Mouse (Mus musculus) embryonic facial prominence, embryonic 13.5 days (tissue): ENCODE results near the gene Arfgef2. TPM values are rescaled to one million over a fixed set of nuclear protein-coding genes. Genes with fewer than 3 reads are reported as not detected.

ENCODE experiments used
- ATAC-seq: fragments of 200-750 bp; cut with Nextera tagmentation; 2 replicates; pipeline ENCODE4 v1.8.0; 2017; ENCODE audit warnings: low read depth; ENCODE audit not compliant: insufficient number of reproducible peaks, insufficient read depth, low FRiP score, low TSS enrichment
- H3K27ac ChIP-seq: fragments of 300-500 bp; sonication (generic); 2 replicates; pipeline ENCODE4 v1.5.1; 2015; ENCODE audit warnings: moderate library complexity, mild to moderate bottlenecking, inconsistent platforms
- H3K27me3 ChIP-seq: fragments of 300-500 bp; sonication (generic); 2 replicates; pipeline ENCODE4 v1.6.1; 2015; ENCODE audit warnings: mild to moderate bottlenecking, inconsistent platforms
- H3K36me3 ChIP-seq: fragments of 300-500 bp; sonication (generic); 2 replicates; pipeline ENCODE4 v1.6.1; 2015; ENCODE audit warnings: mild to moderate bottlenecking, inconsistent platforms
- H3K4me1 ChIP-seq: fragments of 300-500 bp; sonication (generic); 2 replicates; pipeline ENCODE4 v1.6.1; 2015; ENCODE audit warnings: inconsistent platforms
- H3K4me2 ChIP-seq: fragments of 300-500 bp; sonication (generic); 2 replicates; pipeline ENCODE4 v1.6.1; 2015; ENCODE audit warnings: moderate library complexity, mild to moderate bottlenecking, inconsistent platforms
- H3K4me3 ChIP-seq: fragments of 300-500 bp; sonication (generic); 2 replicates; pipeline ENCODE4 v1.5.1; 2015; ENCODE audit warnings: mild to moderate bottlenecking, inconsistent platforms
- H3K9ac ChIP-seq: fragments of 300-500 bp; sonication (generic); 2 replicates; pipeline ENCODE4 v1.6.1; 2015; ENCODE audit warnings: mild to moderate bottlenecking, inconsistent platforms
- H3K9me3 ChIP-seq: fragments of 300-500 bp; sonication (generic); 2 replicates; pipeline ENCODE4 v1.6.1; 2016; ENCODE audit warnings: inconsistent platforms
- WGBS: fragments of 180-500 bp; shearing (Covaris S2); methylation state at CpG from one replicate; pipeline ENCODE4 v1.1.7; 2015; ENCODE audit warnings: mixed read lengths; 5-methylcytosine and 5-hydroxymethylcytosine counted together
- polyA plus RNA-seq: library from polyadenylated mRNA; unstranded; fragments of >200 nt; fragmentation: Nextera tagmentation; extraction: Ambion mirVana; gene quantifications from 2 replicates; pipeline ENCODE4 v1.2.1, GENCODE M21; 2015

The Arfgef2 gene
- polyA plus RNA-seq, 1 experiment from 2014 or later: 3.5 TPM

DNA sequence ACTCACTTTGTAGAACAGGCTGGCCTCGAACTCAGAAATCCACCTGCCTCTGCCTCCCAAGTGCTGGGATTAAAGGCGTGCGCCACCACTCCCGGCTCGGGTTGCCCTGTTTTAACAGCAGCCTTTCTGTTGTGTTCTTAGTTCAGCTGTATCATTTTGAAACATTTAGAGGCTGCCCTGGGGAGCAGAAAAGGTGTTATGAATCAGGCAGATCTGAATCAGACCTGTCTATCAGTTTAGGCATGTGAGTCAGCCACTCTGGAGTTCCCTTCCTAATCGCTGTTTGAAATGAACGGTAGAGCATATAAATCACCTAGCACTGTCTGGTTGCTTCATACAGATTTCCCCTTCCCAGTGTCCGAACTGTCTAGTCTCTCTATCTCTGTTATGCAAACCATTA is 105.1 kb downstream of the Arfgef2 start:
- Histone ChIP-seq H3K9me3 (no peaks in the 10 kb centered on the region), H3K4me3 (no peak overlapping the region), H3K27me3 (no peaks in the 10 kb centered on the region), H3K4me1 (peaks cover 10% of the 10 kb centered on the region), H3K9ac (no peak overlapping the region), H3K27ac (no peak overlapping the region), H3K4me2 (no peak overlapping the region), H3K36me3 (peaks cover 11% of the 10 kb centered on the region)
- ATAC-seq: no peak
- 94% methylated on average over 8 of the region's 8 CpGs for WGBS

DNA sequence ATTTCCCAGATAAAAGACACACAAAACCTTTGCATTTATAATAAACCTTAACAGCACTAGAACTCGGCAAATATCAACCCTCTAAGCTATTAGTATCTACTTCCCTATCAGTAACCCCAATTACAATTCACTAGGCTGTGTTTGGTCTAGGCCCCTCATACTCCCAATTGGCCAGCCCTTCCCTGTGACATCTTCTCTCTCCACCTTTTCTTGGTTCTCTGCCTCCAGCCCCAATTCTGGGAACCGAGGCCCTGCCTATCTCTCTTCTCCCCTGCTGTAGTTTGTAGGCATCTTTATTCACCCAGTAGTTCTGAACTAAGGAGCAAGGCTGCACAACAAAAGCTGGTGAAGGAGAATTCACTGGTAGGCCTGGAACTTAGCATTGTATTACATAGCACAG is 118.6 kb downstream of the Arfgef2 start:
- Histone ChIP-seq H3K4me2 (no peak overlapping the region), H3K9ac (no peak overlapping the region), H3K9me3 (no peaks in the 10 kb centered on the region), H3K4me1 (no peaks in the 10 kb centered on the region), H3K36me3 (peaks cover 77% of the 10 kb centered on the region), H3K27ac (no peak overlapping the region), H3K4me3 (no peak overlapping the region), H3K27me3 (no peaks in the 10 kb centered on the region)
- 92% methylated on average over 2 of the region's 2 CpGs for WGBS
- ATAC-seq: no peak

DNA sequence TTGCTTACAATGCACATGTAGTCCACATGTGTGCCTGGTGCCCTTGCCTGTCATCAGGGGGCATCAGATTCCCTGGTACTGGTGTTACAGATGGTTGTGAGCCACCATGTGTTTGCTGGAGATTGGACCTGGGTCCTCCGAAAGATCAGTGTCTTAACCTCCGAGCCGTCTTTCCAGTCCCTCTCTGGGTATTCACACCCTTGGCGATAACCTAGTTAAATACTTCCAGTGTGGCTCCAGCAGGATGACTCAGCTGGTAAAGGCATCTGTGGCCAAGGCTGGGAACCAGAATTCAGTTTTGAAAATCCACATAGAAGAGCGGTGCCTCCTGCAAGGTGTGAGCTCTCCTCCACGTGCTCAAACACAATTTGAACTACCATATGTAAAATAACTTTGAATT is 128.6 kb downstream of the Arfgef2 start:
- H3K9ac ChIP-seq: no peak overlapping the region
- peaks cover 90% of the 10 kb centered on the region for H3K36me3 ChIP-seq
- no peak for ATAC-seq
- H3K4me2 ChIP-seq: no peak overlapping the region
- no peak overlapping the region for H3K27ac ChIP-seq
- no peaks in the 10 kb centered on the region for H3K9me3 ChIP-seq
- no peak overlapping the region for H3K4me3 ChIP-seq
- 92% methylated on average over 6 of the region's 6 CpGs for WGBS
- H3K27me3 ChIP-seq: no peaks in the 10 kb centered on the region
- H3K4me1 ChIP-seq: no peaks in the 10 kb centered on the region

- H3K4me2 ChIP-seq: no peak overlapping the region
- H3K27me3 ChIP-seq: no peaks in the 10 kb centered on the region
- no peaks in the 10 kb centered on the region for H3K4me1 ChIP-seq
- 93% methylated on average over 5 of the region's 5 CpGs for WGBS
- no peaks in the 10 kb centered on the region for H3K9me3 ChIP-seq
- H3K4me3 ChIP-seq: no peak overlapping the region
- ATAC-seq: no peak
- H3K9ac ChIP-seq: no peak overlapping the region
- no peak overlapping the region for H3K27ac ChIP-seq
- H3K36me3 ChIP-seq: peaks cover 90% of the 10 kb centered on the region
Measured at GRCm38 (mm10) chr2:166934416-166934815, 129.0 kb downstream of the Arfgef2 start.

GRCm38 (mm10) chr2:166935582-166935981 is 130.2 kb downstream of the Arfgef2 start:
- H3K4me2 ChIP-seq: no peak overlapping the region
- no peaks in the 10 kb centered on the region for H3K4me1 ChIP-seq
- no peak for ATAC-seq
- 93% methylated on average over 7 of the region's 7 CpGs for WGBS
- no peak overlapping the region for H3K9ac ChIP-seq
- H3K27ac ChIP-seq: no peak overlapping the region
- peaks cover 89% of the 10 kb centered on the region for H3K36me3 ChIP-seq
- no peaks in the 10 kb centered on the region for H3K9me3 ChIP-seq
- no peak overlapping the region for H3K4me3 ChIP-seq
- no peaks in the 10 kb centered on the region for H3K27me3 ChIP-seq

DNA sequence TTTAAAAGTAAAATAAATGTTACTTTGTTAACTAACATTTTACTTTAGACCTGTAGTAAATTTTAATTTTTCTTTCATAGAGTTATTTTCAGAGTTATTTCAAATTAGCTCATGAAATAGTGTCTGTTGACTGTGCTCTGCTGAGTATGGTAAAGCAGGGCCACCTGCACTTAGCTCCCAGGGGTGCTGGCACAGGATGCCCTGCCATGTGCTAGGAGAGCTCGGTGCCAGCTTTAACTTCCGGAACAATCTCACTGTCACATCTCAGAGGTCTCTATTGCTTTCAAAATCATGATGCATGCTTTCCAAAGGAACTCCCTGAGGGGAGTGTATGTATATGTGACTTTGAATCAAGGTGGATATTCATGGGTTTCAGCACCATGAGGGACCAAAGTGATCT is 130.8 kb downstream of the Arfgef2 start:
- H3K4me2 ChIP-seq: no peak overlapping the region
- no peaks in the 10 kb centered on the region for H3K4me1 ChIP-seq
- H3K9ac ChIP-seq: no peak overlapping the region
- H3K4me3 ChIP-seq: no peak overlapping the region
- H3K36me3 ChIP-seq: peaks cover 89% of the 10 kb centered on the region
- 86% methylated on average over 2 of the region's 2 CpGs for WGBS
- no peaks in the 10 kb centered on the region for H3K9me3 ChIP-seq
- no peak overlapping the region for H3K27ac ChIP-seq
- no peak for ATAC-seq
- H3K27me3 ChIP-seq: no peaks in the 10 kb centered on the region

- H3K27ac ChIP-seq: no peak overlapping the region
- no peak overlapping the region for H3K9ac ChIP-seq
- H3K4me3 ChIP-seq: no peak overlapping the region
- H3K27me3 ChIP-seq: no peaks in the 10 kb centered on the region
- H3K4me1 ChIP-seq: no peaks in the 10 kb centered on the region
- no peaks in the 10 kb centered on the region for H3K9me3 ChIP-seq
- ATAC-seq: no peak
- peaks cover 87% of the 10 kb centered on the region for H3K36me3 ChIP-seq
- 88% methylated on average over 2 of the region's 2 CpGs for WGBS
- no peak overlapping the region for H3K4me2 ChIP-seq
Measured at GRCm38 (mm10) chr2:166943146-166943545, 137.8 kb downstream of the Arfgef2 start.

GRCm38 (mm10) chr2:166944346-166944745 is 139.0 kb downstream of the Arfgef2 start:
- no peak overlapping the region for H3K9ac ChIP-seq
- 72% methylated on average over 1 of the region's 1 CpGs for WGBS
- no peak overlapping the region for H3K4me3 ChIP-seq

DNA sequence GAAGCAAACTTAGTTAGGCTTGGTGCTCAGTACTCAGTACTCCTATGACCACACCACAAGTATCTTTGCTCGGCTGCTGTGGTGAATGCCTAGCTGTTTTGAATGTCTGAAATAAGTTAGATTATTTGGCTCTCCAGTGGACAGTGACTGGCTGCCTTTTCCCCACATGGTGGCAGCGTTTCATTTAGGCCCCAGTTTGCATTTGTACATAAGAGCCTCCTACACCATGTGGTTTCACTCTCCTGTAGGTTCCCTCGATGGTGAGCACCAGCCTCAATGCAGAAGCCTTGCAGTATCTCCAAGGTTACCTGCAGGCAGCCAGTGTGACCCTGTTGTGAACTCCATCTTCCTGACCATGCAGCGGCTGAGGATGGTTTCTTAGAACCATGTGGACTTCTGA is 140.1 kb downstream of the Arfgef2 start:
- Histone ChIP-seq H3K27me3 (no peaks in the 10 kb centered on the region), H3K36me3 (peaks cover 90% of the 10 kb centered on the region), H3K9me3 (no peaks in the 10 kb centered on the region), H3K4me1 (no peaks in the 10 kb centered on the region), H3K4me2 (no peak overlapping the region), H3K4me3 (no peak overlapping the region), H3K9ac (no peak overlapping the region), H3K27ac (no peak overlapping the region)
- 49% methylated on average over 4 of the region's 4 CpGs for WGBS
- ATAC-seq: peak; percentile 26; the same call in 1 of the 2 replicates

More at GRCm38 (mm10) chr2:166944346-166944745, 139.0 kb downstream of the Arfgef2 start:
- Histone ChIP-seq H3K27ac (no peak overlapping the region), H3K36me3 (peaks cover 87% of the 10 kb centered on the region), H3K9me3 (no peaks in the 10 kb centered on the region), H3K4me2 (no peak overlapping the region), H3K4me1 (no peaks in the 10 kb centered on the region), H3K27me3 (no peaks in the 10 kb centered on the region)
- no peak for ATAC-seq

Other genes with a start within 250 kb of the Arfgef2 start
- gene Prex1, start 91.8 kb upstream of the Arfgef2 start, polyA plus RNA-seq: 28.4 and 28.5 TPM in 2 replicates
- 10.4 and 11.3 TPM in 2 replicates for gene Trp53rkb, start 13.1 kb upstream of the Arfgef2 start, polyA plus RNA-seq
- gene Cse1l, start 100.5 kb downstream of the Arfgef2 start, polyA plus RNA-seq: 120 and 123 TPM in 2 replicates
- gene Stau1, start 190.7 kb downstream of the Arfgef2 start, polyA plus RNA-seq: 104 and 105 TPM in 2 replicates
- 52.5 and 54.2 TPM in 2 replicates for gene Ddx27, start 209.6 kb downstream of the Arfgef2 start, polyA plus RNA-seq